Mouse (Mus musculus): ENCODE measurements around the gene Prkab2. TPM values are rescaled to one million over a fixed set of nuclear protein-coding genes. Genes with fewer than 3 reads are reported as not detected.

The Prkab2 gene
- polyA plus RNA-seq, 1 experiment from 2014 or later, result 15.5 TPM

GRCm38 (mm10) chr3:97628391-97629001, 29.5 kb upstream of the Prkab2 start, which contains the start of gene Fmo5:
Gene Fmo5, plus strand, starts transcription at chr3:97628804.
- no peaks in the 10 kb centered on the region for H3K36me3 ChIP-seq
- no peaks in the 10 kb centered on the region; the same call in 1 of the 2 replicates for H3K4me1 ChIP-seq (replicated peaks)
- ATAC-seq (ENCODE audit: low FRiP score, low read depth), result no peak
- peak within 1 kb of the TSS; percentile 26 for H3K4me3 ChIP-seq
- no peak within 1 kb of the TSS for H3K27ac ChIP-seq (replicated peaks)
- H3K9me3 ChIP-seq, result no peaks in the 10 kb centered on the region
- no peaks in the 10 kb centered on the region for H3K27me3 ChIP-seq
- peak within 1 kb of the TSS; percentile 52 for H3K4me2 ChIP-seq
- 8% methylated on average over 18 of the region's 18 CpGs for WGBS
- 0 out of 2 replicates have a peak within 1 kb of the TSS, but pooled peaks have one; percentile 11 for H3K9ac ChIP-seq

DNA sequence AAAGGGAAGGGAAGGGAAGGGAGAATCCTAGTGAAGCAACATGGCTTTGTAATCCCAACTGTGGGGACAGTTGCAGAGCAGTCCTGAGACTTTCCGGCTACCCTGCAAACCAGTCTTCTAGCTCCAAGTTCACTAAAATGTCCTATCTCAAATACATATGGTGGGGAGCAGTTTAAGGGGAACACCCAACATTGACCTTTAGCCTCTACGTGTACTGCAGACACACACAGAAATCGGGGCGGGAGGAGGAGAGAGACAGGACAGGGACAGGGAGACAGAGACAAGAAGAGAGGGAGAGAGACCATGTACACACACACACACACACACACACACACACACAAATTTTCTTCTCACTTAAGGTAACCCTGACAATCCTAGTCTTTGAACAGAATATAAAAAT, 28.1 kb upstream of the Prkab2 start:
- Histone ChIP-seq H3K27me3 (no peaks in the 10 kb centered on the region), H3K4me1 (replicated peaks) (no peaks in the 10 kb centered on the region; the same call in 1 of the 2 replicates), H3K27ac (replicated peaks) (no peak overlapping the region), H3K9me3 (no peaks in the 10 kb centered on the region), H3K4me3 (no peak overlapping the region), H3K4me2 (no peak overlapping the region), H3K9ac (no peak overlapping the region), H3K36me3 (no peaks in the 10 kb centered on the region)
- WGBS, result 84% methylated on average over 4 of the region's 4 CpGs
- ATAC-seq (ENCODE audit: low FRiP score, low read depth), result no peak

GRCm38 (mm10) chr3:97630746-97631145, 27.2 kb upstream of the Prkab2 start:
- Histone ChIP-seq H3K4me2 (no peak overlapping the region), H3K4me1 (replicated peaks) (no peaks in the 10 kb centered on the region; the same call in 1 of the 2 replicates), H3K27ac (replicated peaks) (no peak overlapping the region), H3K9ac (no peak overlapping the region), H3K36me3 (no peaks in the 10 kb centered on the region), H3K4me3 (no peak overlapping the region), H3K9me3 (no peaks in the 10 kb centered on the region), H3K27me3 (no peaks in the 10 kb centered on the region)
- no peak for ATAC-seq (ENCODE audit: low FRiP score, low read depth)
- 96% methylated on average over 4 of the region's 4 CpGs for WGBS

GRCm38 (mm10) chr3:97631258-97631860, 26.6 kb upstream of the Prkab2 start:
- H3K4me1 ChIP-seq (replicated peaks), result no peaks in the 10 kb centered on the region; the same call in 1 of the 2 replicates
- no peak overlapping the region for H3K4me2 ChIP-seq
- H3K9me3 ChIP-seq, result no peaks in the 10 kb centered on the region
- 89% methylated on average over 8 of the region's 8 CpGs for WGBS
- no peak overlapping the region for H3K27ac ChIP-seq (replicated peaks)
- H3K36me3 ChIP-seq, result no peaks in the 10 kb centered on the region
- no peak overlapping the region for H3K4me3 ChIP-seq
- no peak overlapping the region for H3K9ac ChIP-seq
- ATAC-seq (ENCODE audit: low FRiP score, low read depth), result no peak
- no peaks in the 10 kb centered on the region for H3K27me3 ChIP-seq

- no peaks in the 10 kb centered on the region for H3K9me3 ChIP-seq
- H3K4me2 ChIP-seq, result no peak overlapping the region
- H3K36me3 ChIP-seq, result no peaks in the 10 kb centered on the region
- no peak for ATAC-seq (ENCODE audit: low FRiP score, low read depth)
- H3K4me1 ChIP-seq (replicated peaks), result no peaks in the 10 kb centered on the region; the same call in 1 of the 2 replicates
- H3K4me3 ChIP-seq, result no peak overlapping the region
- no peak overlapping the region for H3K27ac ChIP-seq (replicated peaks)
- 88% methylated on average over 4 of the region's 4 CpGs for WGBS
- H3K27me3 ChIP-seq, result no peaks in the 10 kb centered on the region
- H3K9ac ChIP-seq, result no peak overlapping the region
Observed at GRCm38 (mm10) chr3:97633456-97633855, 24.5 kb upstream of the Prkab2 start.

- H3K9me3 ChIP-seq, result no peaks in the 10 kb centered on the region
- no peak overlapping the region for H3K4me2 ChIP-seq
- H3K4me3 ChIP-seq, result no peak overlapping the region
- no peak for ATAC-seq (ENCODE audit: low FRiP score, low read depth)
- H3K9ac ChIP-seq, result no peak overlapping the region
- no peaks in the 10 kb centered on the region for H3K36me3 ChIP-seq
- WGBS, result 67% methylated on average over 3 of the region's 3 CpGs
- no peaks in the 10 kb centered on the region for H3K4me1 ChIP-seq (replicated peaks)
- H3K27ac ChIP-seq (replicated peaks), result no peak overlapping the region
- H3K27me3 ChIP-seq, result no peaks in the 10 kb centered on the region
Observed at GRCm38 (mm10) chr3:97634288-97634761, 23.7 kb upstream of the Prkab2 start.

GRCm38 (mm10) chr3:97641396-97641795, 16.6 kb upstream of the Prkab2 start:
- Histone ChIP-seq H3K9me3 (no peaks in the 10 kb centered on the region), H3K4me1 (replicated peaks) (no peaks in the 10 kb centered on the region), H3K27ac (replicated peaks) (no peak overlapping the region), H3K36me3 (no peaks in the 10 kb centered on the region), H3K9ac (no peak overlapping the region), H3K27me3 (no peaks in the 10 kb centered on the region), H3K4me2 (no peak overlapping the region), H3K4me3 (no peak overlapping the region)
- WGBS, result 92% methylated on average over 4 of the region's 4 CpGs
- ATAC-seq (ENCODE audit: low FRiP score, low read depth), result no peak

DNA sequence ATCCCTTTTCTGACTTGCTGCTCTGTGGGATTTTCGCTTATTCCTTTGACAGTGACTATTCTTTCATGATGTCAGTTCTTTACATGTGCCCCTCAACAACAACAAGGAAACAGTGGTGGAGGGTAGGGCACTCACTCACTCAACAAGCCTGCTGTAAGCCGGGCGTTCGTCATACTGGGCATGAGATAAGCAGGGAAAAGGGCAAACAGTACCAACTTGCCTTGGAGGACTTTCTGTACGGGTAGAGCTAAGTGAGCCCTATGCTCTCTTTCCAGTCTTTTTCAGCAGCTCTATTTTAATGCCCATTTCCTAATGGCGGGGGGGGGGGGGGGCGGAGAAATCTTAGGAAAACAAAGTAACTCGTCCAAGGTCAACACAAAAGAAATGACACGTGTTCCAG, 16.0 kb upstream of the Prkab2 start:
- H3K9me3 ChIP-seq, result no peaks in the 10 kb centered on the region
- no peaks in the 10 kb centered on the region for H3K4me1 ChIP-seq (replicated peaks)
- WGBS, result 86% methylated on average over 9 of the region's 9 CpGs
- ATAC-seq (ENCODE audit: low FRiP score, low read depth), result no peak
- no peak overlapping the region for H3K9ac ChIP-seq
- H3K27ac ChIP-seq (replicated peaks), result no peak overlapping the region
- H3K4me2 ChIP-seq, result no peak overlapping the region
- H3K36me3 ChIP-seq, result no peaks in the 10 kb centered on the region
- no peak overlapping the region for H3K4me3 ChIP-seq
- H3K27me3 ChIP-seq, result no peaks in the 10 kb centered on the region

DNA sequence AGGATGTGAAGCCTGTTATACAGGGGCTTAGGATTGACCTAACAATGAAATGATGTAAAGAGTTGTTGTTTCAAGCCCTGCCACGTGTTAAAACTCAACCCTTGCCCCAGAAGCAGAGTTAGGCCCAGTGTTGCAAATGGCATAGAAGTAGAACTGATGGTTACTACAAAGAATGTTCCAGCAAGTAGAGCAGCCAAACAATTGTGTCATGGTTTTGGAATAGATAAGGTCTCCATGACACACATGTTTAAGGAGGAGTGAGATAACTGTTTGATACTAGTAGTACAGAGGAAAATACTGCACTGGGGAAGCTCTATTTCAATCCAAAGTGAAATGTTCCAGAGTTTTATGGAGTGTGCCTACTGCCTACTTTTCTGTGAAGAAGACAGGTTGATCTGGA, 9.5 kb upstream of the Prkab2 start:
- no peaks in the 10 kb centered on the region for H3K36me3 ChIP-seq
- H3K27me3 ChIP-seq, result no peaks in the 10 kb centered on the region
- H3K4me2 ChIP-seq, result no peak overlapping the region
- no peak overlapping the region for H3K4me3 ChIP-seq
- ATAC-seq (ENCODE audit: low FRiP score, low read depth), result no peak
- no peaks in the 10 kb centered on the region for H3K4me1 ChIP-seq (replicated peaks)
- H3K27ac ChIP-seq (replicated peaks), result no peak overlapping the region
- H3K9me3 ChIP-seq, result no peaks in the 10 kb centered on the region
- WGBS, result 39% methylated on average over 1 of the region's 1 CpGs
- H3K9ac ChIP-seq, result no peak overlapping the region

GRCm38 (mm10) chr3:97649022-97649421, 9.0 kb upstream of the Prkab2 start:
- WGBS, result 78% methylated on average over 3 of the region's 3 CpGs
- Histone ChIP-seq H3K27me3 (no peaks in the 10 kb centered on the region), H3K9me3 (no peaks in the 10 kb centered on the region), H3K36me3 (no peaks in the 10 kb centered on the region), H3K27ac (replicated peaks) (no peak overlapping the region), H3K4me2 (no peak overlapping the region), H3K4me1 (replicated peaks) (no peaks in the 10 kb centered on the region), H3K4me3 (no peak overlapping the region), H3K9ac (no peak overlapping the region)
- no peak for ATAC-seq (ENCODE audit: low FRiP score, low read depth)

DNA sequence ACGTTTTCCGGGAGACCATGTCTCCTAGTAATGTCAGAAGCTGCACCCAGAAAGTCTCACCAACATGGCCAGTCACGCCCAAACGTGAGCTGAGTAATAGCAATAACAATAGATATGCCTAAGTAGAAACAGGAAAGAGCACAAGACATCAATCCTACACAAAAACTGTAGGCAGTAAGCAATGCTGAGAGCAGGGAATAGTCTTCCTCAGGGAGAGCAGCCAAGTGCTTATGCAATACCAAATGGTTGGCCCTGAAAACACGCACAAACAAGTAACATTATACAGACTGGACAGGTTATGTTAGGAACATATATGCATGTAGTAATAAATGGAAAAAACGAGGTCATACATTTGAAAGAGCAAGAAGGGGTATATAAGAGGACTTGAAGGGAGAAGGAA, 8.5 kb upstream of the Prkab2 start:
- H3K9me3 ChIP-seq, result no peaks in the 10 kb centered on the region
- no peak overlapping the region for H3K4me3 ChIP-seq
- no peak overlapping the region for H3K27ac ChIP-seq (replicated peaks)
- no peaks in the 10 kb centered on the region for H3K27me3 ChIP-seq
- H3K4me2 ChIP-seq, result no peak overlapping the region
- 85% methylated on average over 6 of the region's 6 CpGs for WGBS
- H3K4me1 ChIP-seq (replicated peaks), result no peaks in the 10 kb centered on the region
- H3K36me3 ChIP-seq, result no peaks in the 10 kb centered on the region
- no peak for ATAC-seq (ENCODE audit: low FRiP score, low read depth)
- H3K9ac ChIP-seq, result no peak overlapping the region

- no peak for ATAC-seq (ENCODE audit: low FRiP score, low read depth)
- H3K27ac ChIP-seq (replicated peaks), result no peak overlapping the region
- no peaks in the 10 kb centered on the region for H3K9me3 ChIP-seq
- 88% methylated on average over 10 of the region's 10 CpGs for WGBS
- H3K4me1 ChIP-seq (replicated peaks), result no peaks in the 10 kb centered on the region
- H3K27me3 ChIP-seq, result no peaks in the 10 kb centered on the region
- H3K36me3 ChIP-seq, result no peaks in the 10 kb centered on the region
- no peak overlapping the region for H3K4me3 ChIP-seq
- no peak overlapping the region for H3K9ac ChIP-seq
- H3K4me2 ChIP-seq, result no peak overlapping the region
Observed at GRCm38 (mm10) chr3:97651604-97652003, 6.4 kb upstream of the Prkab2 start.
